Mouse (Mus musculus) thymus, adult 2 months (tissue): ENCODE data around the gene Clstn1. TPM values are rescaled to one million over a fixed set of nuclear protein-coding genes. Genes with fewer than 3 reads are reported as not detected.

Experiments
- DNase-seq: peaks from one replicate; pipeline ENCODE4 v3.0.0; 2021
- H3K27ac ChIP-seq: fragments of 200-500 bp; 2 replicates; pipeline ENCODE4 v1.5.1; 2012; ENCODE audit warnings: low read length, control low read depth; ENCODE audit not compliant: control insufficient read depth, insufficient read depth
- H3K27me3 ChIP-seq: fragments of 200-500 bp; 2 replicates; pipeline ENCODE4 v1.6.1; 2012; ENCODE audit warnings: mild to moderate bottlenecking, low read length, moderate library complexity, mixed read lengths; ENCODE audit not compliant: control insufficient read depth, insufficient read depth
- H3K36me3 ChIP-seq: fragments of 200-500 bp; 2 replicates; pipeline ENCODE4 v1.6.1; 2012; ENCODE audit warnings: mild to moderate bottlenecking, low read length, moderate library complexity; ENCODE audit not compliant: control insufficient read depth, insufficient read depth
- H3K4me1 ChIP-seq: fragments of 200-500 bp; replicated peaks from 2 replicates; pipeline ENCODE4 v1.6.1; 2012; ENCODE audit warnings: low read length; ENCODE audit not compliant: control insufficient read depth, insufficient read depth
- H3K4me3 ChIP-seq: fragments of 200-500 bp; 2 replicates; pipeline ENCODE4 v1.5.1; 2012; ENCODE audit warnings: mild to moderate bottlenecking, low read length, control low read depth, moderate library complexity; ENCODE audit not compliant: control insufficient read depth, insufficient read depth
- CTCF ChIP-seq: fragments of 200-500 bp; IDR thresholded peaks from 2 replicates; pipeline ENCODE4 v1.5.1; 2012; ENCODE audit warnings: mild to moderate bottlenecking, control low read depth, low read length, moderate library complexity, borderline replicate concordance; ENCODE audit not compliant: control insufficient read depth, poor library complexity, insufficient read depth; ENCODE audit errors: extremely low read depth
- POLR2A ChIP-seq: fragments of 200-500 bp; IDR thresholded peaks from 2 replicates; pipeline ENCODE4 v1.6.1; 2012; ENCODE audit warnings: mild to moderate bottlenecking, low read length, control low read depth, moderate library complexity; ENCODE audit not compliant: control insufficient read depth, poor library complexity, insufficient read depth; ENCODE audit errors: extremely low read depth
- WGBS: fragments of 180-500 bp; shearing (Covaris S2); methylation state at CpG from one replicate; pipeline ENCODE4 v1.1.7; 2018; 5-methylcytosine and 5-hydroxymethylcytosine counted together
- polyA plus RNA-seq: library from polyadenylated mRNA; depleted of rRNA; stranded (reverse); fragments of >200 nt; gene quantifications from 2 replicates; pipeline ENCODE4 v1.2.3, GENCODE M21; 2012

Clstn1 gene
- polyA plus RNA-seq, 1 experiment, result 24.5 TPM

DNA sequence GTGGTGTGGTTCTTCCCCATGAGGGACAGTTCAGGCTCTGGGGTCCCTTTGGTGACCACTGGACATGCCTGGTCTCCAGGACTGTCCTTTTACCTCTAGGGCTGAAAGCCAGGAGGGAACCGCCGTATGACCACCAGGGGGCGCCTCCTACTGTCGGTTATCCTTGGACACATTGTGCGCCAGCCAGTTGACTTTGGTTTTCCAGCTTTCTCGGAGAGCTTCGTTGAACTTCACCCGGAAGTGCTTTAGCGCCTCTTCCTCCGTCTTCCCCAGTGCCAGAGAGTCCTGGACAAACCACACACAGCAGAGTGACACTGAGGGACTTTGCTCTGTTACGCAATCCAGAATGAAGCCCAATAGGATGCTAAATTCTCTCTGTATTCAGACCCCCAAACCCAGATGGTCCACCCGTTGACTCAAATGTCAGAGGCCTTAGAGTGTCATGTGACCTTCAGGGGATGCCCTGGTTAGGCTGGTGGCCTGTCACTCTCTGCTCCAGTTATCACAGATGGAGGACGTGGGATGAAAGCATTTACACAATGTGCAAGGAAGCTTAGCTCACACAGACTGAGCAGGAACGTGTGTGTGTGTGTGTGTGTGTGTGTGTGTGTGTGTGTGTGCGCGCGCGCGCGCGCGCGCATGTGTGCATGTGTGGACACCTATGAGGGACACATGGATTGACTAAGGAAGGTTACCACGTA lies 64.4 kb downstream of the Clstn1 start:
- Histone ChIP-seq H3K36me3 (peaks cover 51% of the 10 kb centered on the region), H3K4me1 (peaks cover 16% of the 10 kb centered on the region), H3K4me3 (no peak overlapping the region), H3K27ac (no peak overlapping the region), H3K27me3 (no peaks in the 10 kb centered on the region)
- 76% methylated on average over 24 of the region's 24 CpGs for WGBS
- peak; percentile 67 for DNase-seq
- peak; percentile 84 for TF ChIP-seq CTCF
- no peak for TF ChIP-seq POLR2A

DNA sequence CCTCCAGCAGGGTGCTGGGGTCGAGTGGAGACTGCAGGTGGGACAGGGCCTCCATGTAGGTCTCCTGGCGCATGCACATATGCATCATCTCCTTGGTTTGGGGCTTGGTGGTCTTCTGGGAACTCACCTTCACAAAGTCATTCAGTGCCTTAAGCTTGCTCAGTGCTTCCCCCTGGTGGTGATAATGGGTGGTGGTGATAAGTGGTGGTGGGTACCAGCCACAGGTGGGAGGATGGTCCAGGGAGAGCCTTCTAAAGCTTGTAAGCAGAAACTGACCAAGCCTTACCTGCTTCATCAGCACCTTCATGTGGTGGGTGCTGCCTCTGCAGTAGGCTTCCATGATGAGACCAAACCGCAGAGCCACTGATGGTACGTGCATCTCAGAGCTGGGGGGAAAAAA lies 68.0 kb downstream of the Clstn1 start:
- Histone ChIP-seq H3K36me3 (peaks cover 53% of the 10 kb centered on the region), H3K27ac (no peak overlapping the region), H3K4me3 (no peak overlapping the region), H3K27me3 (no peaks in the 10 kb centered on the region), H3K4me1 (peaks cover 25% of the 10 kb centered on the region)
- 96% methylated on average over 4 of the region's 4 CpGs for WGBS
- peak; percentile 62; the same call in 1 of the 2 replicates for TF ChIP-seq CTCF
- TF ChIP-seq POLR2A, result no peak
- DNase-seq, result peak; percentile 62

DNA sequence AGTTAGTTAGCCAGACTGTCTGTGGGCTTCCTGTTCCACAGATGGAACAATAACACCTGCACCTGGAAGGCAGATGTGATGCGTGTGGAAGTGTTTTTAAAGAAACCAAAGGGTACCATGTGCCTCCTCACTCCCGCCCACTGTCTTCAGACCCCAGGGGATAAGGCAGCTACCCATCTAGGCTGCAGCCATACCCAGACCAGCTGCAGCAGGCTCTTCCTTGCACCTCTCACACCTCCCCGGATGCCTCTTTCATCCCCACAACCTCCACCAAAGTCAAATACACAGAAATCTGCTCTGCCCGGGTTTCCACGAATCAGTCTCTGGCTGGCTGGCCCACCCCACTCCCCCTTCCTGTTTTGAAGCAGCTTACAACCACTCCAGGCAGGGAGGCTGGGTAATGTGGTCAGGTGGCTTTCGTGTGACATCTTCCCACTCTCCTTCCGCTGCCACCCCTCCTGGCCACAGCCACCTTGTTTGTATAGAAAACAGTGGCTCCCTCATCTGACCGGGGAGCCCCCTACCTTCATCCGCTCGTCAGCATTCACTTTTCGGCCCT lies 71.7 kb downstream of the Clstn1 start:
- no peaks in the 10 kb centered on the region for H3K27me3 ChIP-seq
- WGBS, result 10% methylated on average over 11 of the region's 11 CpGs
- H3K4me1 ChIP-seq, result peaks cover 38% of the 10 kb centered on the region
- H3K4me3 ChIP-seq, result no peak overlapping the region
- H3K27ac ChIP-seq, result peak overlapping the region; percentile 91
- peak; percentile 82 for DNase-seq
- TF ChIP-seq POLR2A (peak; percentile 31; the same call in 1 of the 2 replicates), CTCF (peak; percentile 26; the same call in 1 of the 2 replicates)
- peaks cover 28% of the 10 kb centered on the region for H3K36me3 ChIP-seq

DNA sequence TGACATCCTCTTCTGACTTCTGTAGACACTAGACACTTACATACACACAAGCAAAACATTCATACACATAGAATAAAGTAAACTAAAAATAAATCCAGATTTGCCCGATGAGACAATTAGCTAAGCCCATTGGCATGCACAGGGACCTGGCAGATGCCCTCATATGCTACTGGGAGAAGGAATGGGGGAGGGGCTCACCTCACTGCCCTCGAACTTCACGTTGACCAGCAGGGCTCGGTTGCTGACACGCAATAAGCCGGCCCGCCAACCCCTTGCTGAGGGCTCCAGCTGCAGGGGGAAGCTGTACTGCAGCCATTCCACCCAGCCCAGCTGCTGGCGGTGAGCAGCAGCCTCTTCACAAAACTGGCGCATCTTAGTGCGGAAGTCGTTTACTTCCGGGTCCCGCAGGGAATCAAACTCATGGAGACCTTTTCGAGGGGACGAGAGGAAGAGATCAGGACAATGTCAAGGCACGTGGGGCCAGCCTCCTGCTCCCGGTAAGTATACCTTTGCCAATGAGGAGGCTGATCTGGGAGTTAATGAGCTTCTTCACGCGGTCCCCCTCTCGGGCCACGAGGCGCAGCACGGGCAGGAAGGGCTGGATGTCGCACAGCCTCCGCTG lies 73.3 kb downstream of the Clstn1 start:
- no peak overlapping the region for H3K4me3 ChIP-seq
- DNase-seq, result no peak
- 92% methylated on average over 25 of the region's 25 CpGs for WGBS
- no peak overlapping the region for H3K27ac ChIP-seq
- TF ChIP-seq CTCF (no peak), POLR2A (no peak)
- no peaks in the 10 kb centered on the region for H3K27me3 ChIP-seq
- H3K4me1 ChIP-seq, result peaks cover 52% of the 10 kb centered on the region
- H3K36me3 ChIP-seq, result peaks cover 11% of the 10 kb centered on the region

DNA sequence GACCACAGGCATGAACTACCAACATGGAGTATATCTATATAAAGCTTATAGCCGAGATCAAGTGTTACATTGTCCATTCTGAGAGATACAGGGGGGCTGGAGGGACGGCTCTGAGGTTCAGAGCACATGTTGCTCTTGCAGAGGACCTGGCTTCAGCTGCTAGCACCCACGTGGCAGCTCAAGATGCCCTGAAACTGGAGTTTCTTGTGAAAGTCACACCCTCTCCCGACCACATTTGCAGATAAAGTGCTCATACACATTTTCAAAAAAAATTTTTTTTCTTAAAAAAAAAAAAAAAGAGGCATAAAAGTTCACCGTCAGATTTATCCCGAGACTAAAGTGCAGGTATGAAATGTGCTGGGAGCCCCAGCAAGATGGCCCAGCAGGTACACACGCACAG lies 74.3 kb downstream of the Clstn1 start:
- H3K4me1 ChIP-seq, result peaks cover 60% of the 10 kb centered on the region
- peaks cover 9% of the 10 kb centered on the region for H3K36me3 ChIP-seq
- DNase-seq, result no peak
- TF ChIP-seq POLR2A (no peak), CTCF (no peak)
- no peak overlapping the region for H3K4me3 ChIP-seq
- H3K27ac ChIP-seq, result no peak overlapping the region
- no peaks in the 10 kb centered on the region for H3K27me3 ChIP-seq
- 71% methylated on average over 7 of the region's 7 CpGs for WGBS

DNA sequence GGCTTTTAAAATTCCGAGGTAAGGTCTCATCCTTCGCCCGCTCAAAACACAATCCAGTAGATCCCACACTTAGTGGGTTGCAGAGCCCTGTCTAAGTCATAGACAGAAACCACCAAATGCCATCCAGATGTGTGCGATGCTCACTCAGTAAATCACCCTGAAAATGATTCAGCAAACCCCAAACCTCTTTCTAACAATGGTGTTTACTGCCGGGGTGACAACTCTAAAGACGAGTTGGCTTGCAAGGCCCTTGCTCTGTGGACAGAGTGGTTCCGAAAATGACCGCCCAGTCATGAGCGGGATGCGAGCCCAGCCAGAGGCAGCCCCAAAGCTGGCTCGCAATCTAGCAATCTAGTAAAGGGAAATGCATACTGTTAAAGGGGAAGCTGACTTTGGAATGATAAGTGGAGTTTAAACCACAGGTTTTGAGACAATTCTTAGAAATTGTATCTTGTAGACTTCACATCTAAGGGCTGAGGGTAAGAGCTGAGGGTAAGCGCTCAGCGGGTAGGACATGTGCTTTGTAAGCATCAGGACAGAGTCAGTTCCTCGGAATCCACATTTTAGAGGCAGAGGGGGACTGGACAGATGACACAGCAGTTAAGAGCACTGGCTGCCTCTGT lies 75.8 kb downstream of the Clstn1 start:
- no peak for DNase-seq
- Histone ChIP-seq H3K27me3 (no peaks in the 10 kb centered on the region), H3K4me3 (no peak overlapping the region), H3K4me1 (peaks cover 63% of the 10 kb centered on the region), H3K36me3 (peaks cover 9% of the 10 kb centered on the region), H3K27ac (no peak overlapping the region)
- WGBS, result 34% methylated on average over 14 of the region's 14 CpGs
- no peak for TF ChIP-seq POLR2A
- TF ChIP-seq CTCF, result no peak
